Mouse (Mus musculus): Measurements from ENCODE around the gene Ap1m1.

The Ap1m1 gene

GRCm38 (mm10) chr8:72239499-72240402 is at the start of gene Ap1m1:
Gene Ap1m1, plus strand, starts transcription at chr8:72240018.
- peak; percentile 94 to 97 for DNase-seq (ENCODE audit: low spot score in 2 of 2)

- no peak for DNase-seq (ENCODE audit: low spot score in 2 of 2)
Observed at GRCm38 (mm10) chr8:72190215-72190539, 49.6 kb upstream of the Ap1m1 start.

GRCm38 (mm10) chr8:72192065-72192464 is 47.8 kb upstream of the Ap1m1 start:
- no peak for DNase-seq (ENCODE audit: low spot score in 2 of 2)

- no peak for DNase-seq (ENCODE audit: low spot score in 2 of 2)
Observed at GRCm38 (mm10) chr8:72197997-72198396, 41.8 kb upstream of the Ap1m1 start.

GRCm38 (mm10) chr8:72208582-72208981 is 31.2 kb upstream of the Ap1m1 start:
- no peak for DNase-seq (ENCODE audit: low spot score in 2 of 2)

GRCm38 (mm10) chr8:72210222-72210621 is 29.6 kb upstream of the Ap1m1 start:
- DNase-seq (ENCODE audit: low spot score in 2 of 2) = no peak

GRCm38 (mm10) chr8:72210710-72211109 is 29.1 kb upstream of the Ap1m1 start:
- DNase-seq (ENCODE audit: low spot score in 2 of 2) = no peak

- no peak for DNase-seq (ENCODE audit: low spot score in 2 of 2)
Observed at GRCm38 (mm10) chr8:72211846-72212245, 28.0 kb upstream of the Ap1m1 start.

GRCm38 (mm10) chr8:72212751-72213150 is 27.1 kb upstream of the Ap1m1 start, which contains the start of gene Cib3:
Gene Cib3, minus strand, starts transcription at chr8:72212837.
- DNase-seq (ENCODE audit: low spot score in 2 of 2) = no peak

GRCm38 (mm10) chr8:72213536-72213935 is 26.3 kb upstream of the Ap1m1 start, which contains the start of gene Gm11034:
Gene Gm11034, minus strand, starts transcription at chr8:72213636.
- DNase-seq (ENCODE audit: low spot score in 2 of 2) = no peak

GRCm38 (mm10) chr8:72215060-72215459 is 24.8 kb upstream of the Ap1m1 start:
- no peak for DNase-seq (ENCODE audit: low spot score in 2 of 2)

- no peak for DNase-seq (ENCODE audit: low spot score in 2 of 2)
Observed at GRCm38 (mm10) chr8:72215871-72216270, 23.9 kb upstream of the Ap1m1 start.

GRCm38 (mm10) chr8:72218781-72219540 is 20.9 kb upstream of the Ap1m1 start:
- DNase-seq (ENCODE audit: low spot score in 2 of 2) = no peak

- DNase-seq (ENCODE audit: low spot score in 2 of 2) = peak; percentile 76 to 89
Observed at GRCm38 (mm10) chr8:72219541-72220363, 20.1 kb upstream of the Ap1m1 start, which contains the start of gene Fam32a. Gene Fam32a, plus strand, starts transcription at chr8:72219730.

- DNase-seq (ENCODE audit: low spot score in 2 of 2) = no peak
Observed at GRCm38 (mm10) chr8:72220758-72221157, 19.1 kb upstream of the Ap1m1 start.

GRCm38 (mm10) chr8:72222656-72223055 is 17.2 kb upstream of the Ap1m1 start:
- DNase-seq (ENCODE audit: low spot score in 2 of 2) = no peak

GRCm38 (mm10) chr8:72240403-72240763 is 565 bp downstream of the Ap1m1 start:
- no peak for DNase-seq (ENCODE audit: low spot score in 2 of 2)

GRCm38 (mm10) chr8:72240951-72241350 is 1.1 kb downstream of the Ap1m1 start:
- DNase-seq (ENCODE audit: low spot score in 2 of 2) = no peak

GRCm38 (mm10) chr8:72242226-72242625 is 2.4 kb downstream of the Ap1m1 start:
- DNase-seq (ENCODE audit: low spot score in 2 of 2) = no peak

GRCm38 (mm10) chr8:72244610-72245009 is 4.8 kb downstream of the Ap1m1 start:
- no peak for DNase-seq (ENCODE audit: low spot score in 2 of 2)

GRCm38 (mm10) chr8:72257171-72257901 is 17.5 kb downstream of the Ap1m1 start:
- DNase-seq (ENCODE audit: low spot score in 2 of 2) = no peak
